Mouse (Mus musculus) pancreas, adult 10 weeks (tissue): ENCODE results near the gene Pkib. TPM values are rescaled to one million over a fixed set of nuclear protein-coding genes. Genes with fewer than 3 reads are reported as not detected.

Experiments
- polyA plus RNA-seq: library from polyadenylated mRNA; stranded (reverse); fragments of 350-450 nt; fragmentation: Illumina TruSeq; extraction: RNeasy Lipid Tissue Mini Kit (QIAGEN cat#74804); gene quantifications from one replicate; pipeline ENCODE4 v1.2.3, GENCODE M21; 2015; ENCODE audit warnings: low read depth, low replicate concordance; ENCODE audit not compliant: insufficient read depth

Pkib gene
- polyA plus RNA-seq: not detected

GRCm38 (mm10) chr10:57631896-57632867 lies at the start of gene Pkib:
Pkib (plus strand) TSS chr10:57631981.

GRCm38 (mm10) chr10:57784876-57785150 lies 153.0 kb downstream of the Pkib start, which contains the start of gene Fabp7:
Fabp7 (plus strand) TSS chr10:57784881.

Other genes starting within 250 kb of the Pkib start
- 5.3 TPM for gene Hsf2, start 145.6 kb upstream of the Pkib start, polyA plus RNA-seq
- gene Serinc1, start 99.5 kb upstream of the Pkib start, polyA plus RNA-seq: 31.3 TPM
- 1.2 TPM for gene Fabp7, start 152.9 kb downstream of the Pkib start, polyA plus RNA-seq
- 26.9 TPM for gene Smpdl3a, start 162.4 kb downstream of the Pkib start, polyA plus RNA-seq